Comparison of ENCODE assay signal across 16 mouse cellular contexts in the genomic region with DNA sequence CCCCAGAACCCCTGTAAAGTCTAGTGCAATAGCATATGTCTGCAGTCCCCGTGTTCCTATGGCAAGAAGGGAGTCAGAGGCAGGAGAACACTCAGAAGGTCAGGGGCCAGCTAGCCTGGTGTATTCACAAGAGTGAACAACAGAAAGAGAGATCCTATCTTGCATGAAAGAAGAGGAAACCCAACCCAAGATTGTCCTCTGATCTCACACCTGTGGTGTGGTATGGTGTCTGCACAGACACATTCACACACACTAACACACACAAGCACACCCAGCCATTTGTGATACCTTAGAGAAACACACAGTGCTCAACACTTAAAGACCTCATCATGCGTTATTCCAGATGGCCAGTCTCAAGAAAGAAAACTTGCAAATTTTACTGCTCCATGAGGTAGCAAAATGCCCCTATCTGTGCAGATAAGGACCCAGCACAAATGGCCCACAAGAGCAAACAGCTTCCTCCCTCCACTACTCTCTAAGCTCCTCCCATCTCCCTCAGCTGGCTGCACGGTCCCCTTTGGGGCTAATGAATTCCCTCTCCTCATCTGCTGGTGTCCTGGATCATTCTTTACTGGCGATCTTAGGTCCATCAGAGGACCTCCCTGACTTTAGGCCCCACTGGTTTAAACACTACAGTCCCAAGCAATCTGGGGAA.
DNase-seq lines count a peak whose midpoint lies in the region; ATAC-seq lines count a peak whose summit lies in the region.
"Had no signal": no experiment of that assay in that cellular context is flagged by ENCODE, and none has a peak within 500 bp of the region (broad histone marks: within the 10 kb centered on the region; RNA-seq: fewer than 3 reads in every experiment).

No protein-coding gene starts in this region.

- peak; percentile 57 for DNase-seq in CD4-positive, CD25-positive, alpha-beta regulatory T cell, adult 2 months (ENCODE audit: low read depth, low spot score)
- peak; percentile 15 to 23 for DNase-seq in thymus, postnatal 10 days (ENCODE audit: low spot score in 2 of 2)
- no peak for DNase-seq in c-Kit-positive CD71-positive TER-119-positive erythroid progenitor cells, embryonic 14.5 days (ENCODE audit: low spot score)
- no peak for DNase-seq in frontal cortex, postnatal 14 days (ENCODE audit: low spot score in 2 of 2)
- DNase-seq in layer of hippocampus, adult 9-10 months (ENCODE audit: low spot score) = no peak
- DNase-seq: adrenal gland, postnatal 36 days; cerebellum, adult 9-11 months; gastrocnemius, postnatal 14 days; heart, postnatal 36 days; kidney, postnatal 36 days; left cerebral cortex, postnatal 4 days; lung, postnatal 14 days had no signal

- peak; percentile 81 for ATAC-seq in activated CD4-positive, CD25-positive, alpha-beta regulatory T cell, adult 4 months
- peak; percentile 78 for ATAC-seq in megakaryocyte, adult 5-6 weeks (ENCODE audit: poor library complexity, severe bottlenecking)
- ATAC-seq: forebrain, embryonic 14.5 days; midbrain, embryonic 13.5 days had no signal

Comparison
In these comparisons a context has a peak if more than half of its experiments do, and no peak if none do; other contexts are left out.
1. DNase-seq: peak in CD4-positive, CD25-positive, alpha-beta regulatory T cell, adult 2 months (single experiment) and thymus, postnatal 10 days (2 of 2); none in c-Kit-positive CD71-positive TER-119-positive erythroid progenitor cells, embryonic 14.5 days (single experiment), frontal cortex, postnatal 14 days (0 of 2) and layer of hippocampus, adult 9-10 months (single experiment).